Mouse (Mus musculus) CD4-positive helper T cell, adult 2 months (primary cell): ENCODE results near the gene Enpp1.

Experiments used
- DNase-seq: peaks from one replicate; pipeline ENCODE4 v3.0.0-alpha.2; 2012; ENCODE audit warnings: low read depth, missing footprints, low spot score

Enpp1 gene

GRCm38 (mm10) chr10:24597789-24598188, 114.2 kb downstream of the Enpp1 start:
- no peak for DNase-seq

GRCm38 (mm10) chr10:24596869-24597339, 115.1 kb downstream of the Enpp1 start:
- DNase-seq, result no peak

GRCm38 (mm10) chr10:24596003-24596868, 115.7 kb downstream of the Enpp1 start:
- DNase-seq, result no peak

GRCm38 (mm10) chr10:24595250-24596002, 116.5 kb downstream of the Enpp1 start, which contains the start of gene Ccn2:
Gene Ccn2, plus strand, starts transcription at chr10:24595442.
- DNase-seq, result peak; percentile 12

- DNase-seq, result no peak
Observed at GRCm38 (mm10) chr10:24593556-24593955, 118.4 kb downstream of the Enpp1 start.

GRCm38 (mm10) chr10:24592969-24593368, 119.0 kb downstream of the Enpp1 start:
- no peak for DNase-seq

GRCm38 (mm10) chr10:24592318-24592717, 119.6 kb downstream of the Enpp1 start:
- DNase-seq, result no peak

GRCm38 (mm10) chr10:24591741-24592140, 120.2 kb downstream of the Enpp1 start:
- DNase-seq, result peak; percentile 24

- DNase-seq, result peak; percentile 69
Observed at GRCm38 (mm10) chr10:24591136-24591535, 120.8 kb downstream of the Enpp1 start.

GRCm38 (mm10) chr10:24590546-24590945, 121.4 kb downstream of the Enpp1 start:
- peak; percentile 13 for DNase-seq

GRCm38 (mm10) chr10:24589238-24589637, 122.7 kb downstream of the Enpp1 start:
- DNase-seq, result no peak

- no peak for DNase-seq
Observed at GRCm38 (mm10) chr10:24588824-24589223, 123.1 kb downstream of the Enpp1 start.
